Mouse (Mus musculus) heart, adult 2 months (tissue): ENCODE measurements around the gene Aida. TPM values are rescaled to one million over a fixed set of nuclear protein-coding genes. Genes with fewer than 3 reads are reported as not detected.

ENCODE experiments used
- DNase-seq, 2 experiments: peaks; one replicate each; pipeline ENCODE4 v3.0.0; 2021
- H3K27ac ChIP-seq: fragments of 200-600 bp; 2 replicates; pipeline ENCODE4 v1.8.1; 2022
- H3K27me3 ChIP-seq: fragments of 200-500 bp; 2 replicates; pipeline ENCODE4 v1.6.1; 2012; ENCODE audit warnings: mild to moderate bottlenecking, low read length, inconsistent platforms, mixed read lengths; ENCODE audit not compliant: control insufficient read depth, insufficient read depth
- H3K36me3 ChIP-seq: fragments of 200-500 bp; 2 replicates; pipeline ENCODE4 v1.6.1; 2012; ENCODE audit warnings: low read length, inconsistent platforms; ENCODE audit not compliant: control insufficient read depth, insufficient read depth
- H3K4me1 ChIP-seq: fragments of 200-500 bp; 2 replicates; pipeline ENCODE4 v1.6.1; 2011; ENCODE audit warnings: low read length; ENCODE audit not compliant: control insufficient read depth, insufficient read depth
- H3K4me3 ChIP-seq: fragments of 200-600 bp; 2 replicates; pipeline ENCODE4 v1.8.1; 2022
- H3K79me2 ChIP-seq: fragments of 200-500 bp; replicated peaks from 2 replicates; pipeline ENCODE4 v1.6.1; 2012; ENCODE audit warnings: mild to moderate bottlenecking, inconsistent platforms, low read length, moderate library complexity, mixed read lengths; ENCODE audit not compliant: control insufficient read depth, insufficient read depth
- H3K9ac ChIP-seq: fragments of 200-500 bp; 2 replicates; pipeline ENCODE4 v1.6.1; 2012; ENCODE audit warnings: low read depth, mild to moderate bottlenecking, control low read depth, inconsistent platforms, low read length, mixed read lengths
- CTCF ChIP-seq: fragments of 200-600 bp; IDR thresholded peaks from 2 replicates; pipeline ENCODE4 v1.8.1; 2022; ENCODE audit warnings: antibody characterized with exemption, mild to moderate bottlenecking, moderate library complexity
- EP300 ChIP-seq: fragments of 200-500 bp; IDR thresholded peaks from 2 replicates; pipeline ENCODE4 v1.6.1; 2011; ENCODE audit warnings: low read depth, low read length, control low read depth; ENCODE audit not compliant: insufficient read depth
- POLR2A ChIP-seq: fragments of 200-500 bp; IDR thresholded peaks from 2 replicates; pipeline ENCODE4 v1.6.1; 2011; ENCODE audit warnings: mild to moderate bottlenecking, low read depth, low read length, control low read depth; ENCODE audit not compliant: insufficient read depth
- WGBS: fragments of 180-500 bp; shearing (Covaris S2); methylation state at CpG from one replicate; pipeline ENCODE4 v1.1.7; 2018; 5-methylcytosine and 5-hydroxymethylcytosine counted together
- intact Hi-C: fragments of 180-260 bp; cut with DNase I; formaldehyde crosslinking; loops from one replicate; pipeline ENCODE4 v1.15.1; 2025
- polyA plus RNA-seq: library from polyadenylated mRNA; depleted of rRNA; stranded (reverse); fragments of >200 nt; gene quantifications from 2 replicates; pipeline ENCODE4 v1.2.3, GENCODE M21; 2012
- total RNA-seq, 2 experiments: library from RNA; stranded (reverse); gene quantifications; 2 replicates each; pipeline ENCODE4 v1.2.3; 2021

Aida gene
- total and polyA plus RNA-seq, 3 experiments, result 16.9 to 28.5 (median 27.6) TPM

DNA sequence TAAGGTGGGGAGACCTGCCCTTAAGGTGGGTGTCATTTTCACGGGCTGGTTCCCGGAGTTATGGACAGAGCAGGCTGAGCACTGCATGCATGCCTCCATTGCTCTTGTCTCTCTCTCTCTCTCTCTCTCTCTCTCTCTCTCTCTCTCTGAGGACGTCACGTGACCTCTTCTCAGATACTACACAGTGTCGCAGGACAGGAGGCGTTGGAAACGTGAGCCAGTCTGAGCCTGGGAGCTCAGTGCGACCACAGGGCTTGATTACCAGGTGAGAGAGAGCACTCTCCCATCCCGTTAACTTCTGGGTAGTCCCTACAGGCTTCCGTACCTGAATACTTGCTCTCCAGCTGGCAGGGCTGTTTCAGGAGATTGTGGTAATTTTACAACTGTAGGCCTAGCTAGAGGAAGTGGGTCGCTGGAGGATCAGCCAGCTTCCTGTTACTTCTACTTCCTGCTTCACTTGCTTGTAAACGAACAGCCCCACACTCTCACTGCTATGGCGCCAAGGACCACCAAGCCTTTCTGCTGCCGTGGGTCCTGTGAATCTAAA lies 30.4 kb upstream of the Aida start:
- no peaks in the 10 kb centered on the region for H3K79me2 ChIP-seq
- H3K4me3 ChIP-seq, result no peak overlapping the region
- H3K27ac ChIP-seq, result no peak overlapping the region
- DNase-seq, result peak in 1 of 2 experiments; percentile 5
- TF ChIP-seq POLR2A (no peak), CTCF (no peak), EP300 (no peak)
- WGBS, result 57% methylated on average over 14 of the region's 14 CpGs
- no peaks in the 10 kb centered on the region for H3K36me3 ChIP-seq
- no peaks in the 10 kb centered on the region for H3K27me3 ChIP-seq
- peaks cover 2% of the 10 kb centered on the region for H3K4me1 ChIP-seq
- no peak overlapping the region for H3K9ac ChIP-seq
- intact Hi-C loops, result no loop called here

DNA sequence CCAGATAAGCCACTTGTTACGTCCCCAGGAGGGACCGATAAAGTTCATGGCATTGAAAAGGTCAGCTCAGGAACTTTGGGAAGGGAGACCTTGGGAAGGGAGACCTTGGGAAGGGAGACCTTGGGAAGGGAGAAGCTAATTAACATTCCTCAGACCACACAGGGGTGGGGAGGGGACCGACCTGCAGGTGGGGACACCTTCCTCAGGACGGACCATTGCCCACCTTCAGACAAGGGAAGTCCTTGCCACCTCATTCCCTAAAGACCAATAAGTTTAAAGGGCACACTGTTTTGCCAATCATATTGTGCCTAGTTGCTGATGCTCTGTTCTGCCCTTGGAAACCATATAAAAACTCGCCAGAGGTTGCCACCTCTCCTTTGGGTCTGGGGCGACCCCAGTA lies 28.7 kb upstream of the Aida start:
- H3K36me3 ChIP-seq, result no peaks in the 10 kb centered on the region
- H3K4me3 ChIP-seq, result no peak overlapping the region
- no peak overlapping the region for H3K27ac ChIP-seq
- no peaks in the 10 kb centered on the region for H3K27me3 ChIP-seq
- 62% methylated on average over 6 of the region's 6 CpGs for WGBS
- no peak overlapping the region for H3K9ac ChIP-seq
- peaks cover 2% of the 10 kb centered on the region for H3K4me1 ChIP-seq
- TF ChIP-seq POLR2A (no peak), EP300 (no peak), CTCF (no peak)
- DNase-seq, result no peak
- intact Hi-C loops, result no loop called here
- no peaks in the 10 kb centered on the region for H3K79me2 ChIP-seq

DNA sequence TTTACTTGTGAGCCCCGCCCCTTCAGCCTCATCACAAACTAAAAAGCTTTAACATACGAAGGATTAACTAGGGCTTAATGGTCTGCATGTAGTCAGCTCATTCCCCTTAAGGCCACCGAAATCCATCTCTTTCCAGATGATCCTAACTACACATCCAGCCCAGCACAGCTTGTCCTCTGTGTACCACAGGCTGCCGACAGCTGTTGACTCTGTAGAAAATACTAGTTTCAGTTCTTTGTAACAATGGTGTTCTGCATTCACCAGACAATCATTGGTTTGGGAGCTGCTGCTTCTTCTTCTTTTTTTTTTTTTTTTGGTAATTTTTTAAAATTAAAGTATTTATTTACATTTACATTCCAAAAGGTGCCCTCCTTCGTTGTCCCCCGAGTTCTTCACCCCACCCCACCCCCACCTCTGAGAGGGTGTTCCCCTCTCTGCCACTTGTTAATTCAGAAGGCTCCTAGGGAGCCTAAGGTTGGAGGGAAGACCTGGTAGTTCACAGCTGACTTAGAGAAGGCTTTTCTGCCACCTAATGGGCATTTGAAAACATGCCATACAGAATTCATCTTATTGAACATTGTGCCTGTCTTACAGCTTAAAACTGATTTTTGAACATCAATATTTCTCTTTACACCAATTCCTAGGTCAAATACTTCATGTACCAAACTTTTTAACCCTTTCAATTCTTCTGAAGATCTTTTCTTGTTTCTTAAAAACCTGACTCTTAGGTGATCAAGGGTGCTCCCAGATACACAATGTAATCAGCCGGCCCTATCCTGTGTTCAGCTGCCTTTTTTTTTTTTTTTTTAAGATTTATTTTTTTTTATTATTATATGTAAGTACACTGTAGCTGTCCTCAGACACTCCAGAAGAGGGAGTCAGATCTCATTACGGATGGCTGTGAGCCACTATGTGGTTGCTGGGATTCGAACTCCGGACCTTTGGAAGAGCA lies 23.2 kb upstream of the Aida start:
- no peaks in the 10 kb centered on the region for H3K27me3 ChIP-seq
- no peak overlapping the region for H3K27ac ChIP-seq
- H3K4me3 ChIP-seq, result no peak overlapping the region
- no peak overlapping the region for H3K9ac ChIP-seq
- TF ChIP-seq POLR2A, result no peak
- peak; percentile 67 for TF ChIP-seq CTCF
- DNase-seq, result no peak
- intact Hi-C loops, result loop anchor here (10.0 kb wide), 1 partner anchor 718 kb away; no protein-coding TSS in a partner anchor
- no peaks in the 10 kb centered on the region for H3K4me1 ChIP-seq
- 51% methylated on average over 10 of the region's 10 CpGs for WGBS
- H3K79me2 ChIP-seq, result no peaks in the 10 kb centered on the region
- no peaks in the 10 kb centered on the region for H3K36me3 ChIP-seq

DNA sequence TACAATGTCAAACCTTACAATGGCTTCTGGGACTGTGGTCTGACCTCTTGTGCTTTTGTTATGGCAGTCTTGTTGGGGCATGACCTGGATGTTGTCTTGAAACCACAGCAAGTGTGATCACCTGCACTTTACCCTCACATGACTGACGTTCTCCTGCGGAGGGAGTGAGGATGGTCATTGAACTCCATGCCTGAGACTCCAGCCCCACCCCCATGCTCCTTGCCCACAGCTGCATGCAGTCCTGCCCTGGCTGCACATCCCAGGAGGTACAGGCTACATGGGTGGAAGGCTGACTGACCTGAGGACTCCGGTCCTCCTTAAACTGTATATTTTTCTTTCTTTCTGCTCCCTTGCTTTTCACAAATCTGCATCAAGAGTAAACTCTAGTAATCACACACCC lies 22.0 kb upstream of the Aida start:
- H3K79me2 ChIP-seq, result no peaks in the 10 kb centered on the region
- TF ChIP-seq CTCF (no peak), POLR2A (no peak), EP300 (no peak)
- H3K9ac ChIP-seq, result no peak overlapping the region
- H3K27me3 ChIP-seq, result no peaks in the 10 kb centered on the region
- intact Hi-C loops, result loop anchor here (10.0 kb wide), 1 partner anchor 720 kb away; no protein-coding TSS in a partner anchor
- H3K4me1 ChIP-seq, result no peaks in the 10 kb centered on the region
- WGBS, result 56% methylated on average over 3 of the region's 3 CpGs
- H3K27ac ChIP-seq, result no peak overlapping the region
- H3K4me3 ChIP-seq, result no peak overlapping the region
- no peak for DNase-seq
- no peaks in the 10 kb centered on the region; the same call in 1 of the 2 replicates for H3K36me3 ChIP-seq

DNA sequence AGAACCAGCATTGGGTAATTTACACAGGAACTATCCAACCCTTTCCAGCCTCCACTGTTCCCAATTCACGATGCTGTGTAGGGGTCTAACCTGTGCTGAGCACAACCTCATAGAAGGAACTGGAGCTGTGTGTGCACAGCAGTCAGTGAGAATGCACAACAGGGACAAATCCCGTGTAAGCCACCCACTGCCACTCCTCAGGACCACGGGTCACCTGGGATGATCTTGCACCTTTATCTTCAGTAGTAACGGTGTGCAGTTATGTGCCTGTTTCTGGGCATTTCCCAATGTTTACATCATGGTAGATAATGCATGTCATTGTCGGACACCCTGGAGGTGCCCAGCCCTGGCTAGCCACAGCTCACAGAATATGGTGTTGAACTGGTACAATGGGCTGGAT lies 20.6 kb upstream of the Aida start:
- Histone ChIP-seq H3K4me1 (no peaks in the 10 kb centered on the region), H3K9ac (no peak overlapping the region), H3K27ac (no peak overlapping the region), H3K36me3 (no peaks in the 10 kb centered on the region; the same call in 1 of the 2 replicates), H3K4me3 (no peak overlapping the region), H3K79me2 (no peaks in the 10 kb centered on the region), H3K27me3 (no peaks in the 10 kb centered on the region)
- intact Hi-C loops, result loop anchor here (10.0 kb wide), 1 partner anchor 721 kb away; no protein-coding TSS in a partner anchor
- WGBS, result 64% methylated on average over 5 of the region's 5 CpGs
- TF ChIP-seq EP300 (no peak), POLR2A (no peak), CTCF (no peak)
- DNase-seq, result no peak

DNA sequence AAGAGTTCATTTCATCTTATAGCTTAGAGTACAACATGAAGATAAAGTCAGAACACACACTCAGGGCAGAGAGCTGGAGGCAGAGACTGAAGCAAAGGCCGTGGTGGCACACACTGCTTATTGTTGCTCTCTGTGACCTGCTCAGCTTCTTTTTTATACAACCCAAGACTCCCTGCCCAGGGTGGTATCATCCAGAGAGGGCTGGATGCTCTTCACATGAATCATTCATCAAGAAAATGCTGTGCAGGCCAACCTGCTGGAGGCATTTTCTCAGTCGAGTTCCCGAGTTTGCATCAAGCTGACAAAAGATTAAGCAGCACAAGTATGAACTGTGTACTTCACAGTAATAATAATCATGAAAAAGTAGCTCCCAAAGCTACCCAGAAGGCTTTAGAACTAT lies 8.0 kb upstream of the Aida start:
- Histone ChIP-seq H3K27me3 (no peaks in the 10 kb centered on the region), H3K4me1 (no peaks in the 10 kb centered on the region), H3K4me3 (no peak overlapping the region), H3K9ac (no peak overlapping the region), H3K79me2 (no peaks in the 10 kb centered on the region), H3K36me3 (peaks cover 3% of the 10 kb centered on the region), H3K27ac (no peak overlapping the region)
- TF ChIP-seq EP300 (no peak), POLR2A (no peak), CTCF (no peak)
- 78% methylated on average over 3 of the region's 3 CpGs for WGBS
- DNase-seq, result no peak
- intact Hi-C loops, result no loop called here
